Mouse (Mus musculus): ENCODE data around the gene Tubb3.

- TF ChIP-seq TBP (conservative IDR thresholded peaks at IDR 0.05; ENCODE audit: low read depth, low read length): no peak
- no peak for TF ChIP-seq POLR2A (IDR thresholded peaks at IDR 0.05; ENCODE audit: low read depth, low read length)
- no peak for TF ChIP-seq MAFK (IDR thresholded peaks at IDR 0.05; ENCODE audit: insufficient replicate concordance, low read length)
- TF ChIP-seq CHD2 (IDR thresholded peaks at IDR 0.05; ENCODE audit: low read length): no peak
- no peak for TF ChIP-seq CTCF (conservative IDR thresholded peaks at IDR 0.05 in 1 of 2, IDR thresholded peaks at IDR 0.05 in 1 of 2; ENCODE audit: low read depth in 2 of 2, low read length in 2 of 2)
These were observed 436 bp upstream of the Tubb3 start for GRCm38 (mm10) chr8:123410788-123411187.
